Mouse (Mus musculus) layer of hippocampus, adult 9-10 months (tissue): ENCODE data around the gene Olfr1320.
"Not testable (repeated sequence)": the region's sequence is repeated elsewhere in the genome, so short reads cannot be mapped to it uniquely, and the experiment has no call there.

Experiments
- DNase-seq: peaks from one replicate; pipeline ENCODE4 v3.0.0; 2022; ENCODE audit warnings: low spot score

Olfr1320 gene

DNA sequence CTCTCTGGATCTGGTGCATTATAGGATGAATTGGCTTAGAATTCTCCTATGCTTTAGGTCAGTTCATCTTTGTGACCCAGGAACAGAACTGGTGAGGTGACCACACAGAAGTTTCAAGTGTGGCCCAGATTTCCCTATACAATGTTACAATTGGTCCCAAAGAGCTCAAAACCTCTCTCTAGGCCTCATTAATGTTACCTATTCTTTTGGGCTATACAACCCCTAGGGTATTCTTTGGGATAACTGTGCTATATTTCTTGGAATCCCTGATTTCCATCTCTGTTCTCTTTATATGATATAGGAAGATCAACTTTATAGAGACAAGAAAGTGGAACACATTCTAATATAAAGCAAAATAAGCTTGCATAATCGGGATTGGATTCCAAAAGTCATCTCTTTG is at the start of gene Olfr1320:
Gene Olfr1320, plus strand, starts transcription at position 301 of the 400 bp plus-strand sequence.
- DNase-seq: no peak

- DNase-seq: no peak
Measured at GRCm38 (mm10) chrX:49627566-49627965, 44.6 kb upstream of the Olfr1320 start.

DNA sequence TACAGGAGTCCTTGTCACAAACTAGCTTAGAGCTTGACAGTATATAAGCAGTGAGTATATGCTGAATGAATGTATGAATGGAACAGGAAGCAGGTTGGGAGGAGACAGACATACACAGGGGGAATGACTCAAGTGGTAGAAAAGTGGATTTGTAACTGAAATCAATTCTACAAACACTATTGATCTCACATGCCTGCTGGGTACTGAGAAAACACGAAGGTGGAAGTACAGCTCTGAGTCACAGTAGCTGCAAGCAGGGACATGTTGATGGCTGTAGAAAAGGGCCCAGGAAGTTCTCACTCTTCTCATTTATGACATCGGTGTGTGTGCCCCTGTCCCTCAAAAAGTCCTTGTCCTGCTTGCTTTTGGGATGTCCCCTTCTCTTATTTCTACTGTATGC is 40.9 kb upstream of the Olfr1320 start:
- DNase-seq: no peak

DNA sequence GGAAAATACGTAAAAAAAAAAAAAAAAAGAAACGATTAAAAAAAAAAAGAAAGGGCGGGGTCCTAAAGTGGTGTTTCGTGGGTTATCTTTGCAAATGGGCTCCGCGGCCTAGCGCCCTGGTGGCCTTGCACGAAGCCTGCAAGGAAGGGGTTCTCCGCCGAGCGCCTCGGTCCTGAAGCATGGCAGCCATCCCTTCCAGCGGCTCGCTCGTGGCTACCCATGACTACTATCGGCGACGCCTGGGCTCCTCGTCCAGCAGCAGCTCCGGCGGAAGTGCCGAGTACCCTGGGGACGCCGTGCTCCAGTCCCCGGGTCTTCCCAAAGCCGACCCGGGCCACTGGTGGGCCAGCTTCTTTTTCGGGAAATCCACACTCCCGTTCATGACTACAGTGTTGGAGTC is 11.4 kb upstream of the Olfr1320 start:
- DNase-seq: not testable (repeated sequence)
